Mouse (Mus musculus): Measurements from ENCODE around the gene Grm8.

The Grm8 gene

DNA sequence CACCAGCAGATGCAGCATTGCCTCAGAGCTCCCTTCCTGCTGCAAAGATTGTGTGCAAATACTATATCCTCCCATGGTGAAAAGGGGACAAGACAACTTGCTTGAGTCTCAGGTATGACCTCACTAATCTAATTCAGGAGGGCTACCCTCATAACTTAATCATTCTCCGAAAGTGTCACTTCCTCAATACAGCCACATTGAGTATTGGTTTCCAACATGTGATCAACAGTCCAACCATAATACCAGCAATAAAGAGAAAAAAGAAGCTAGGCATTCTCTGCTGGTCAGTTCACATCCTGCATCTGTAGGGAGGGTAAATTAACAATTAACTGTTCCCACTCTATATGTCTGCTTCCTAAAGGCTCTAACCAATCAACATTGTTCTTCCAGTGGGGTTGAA, 94.2 kb downstream of the Grm8 start:
- DNase-seq (ENCODE audit: low spot score in 2 of 2), result no peak

DNA sequence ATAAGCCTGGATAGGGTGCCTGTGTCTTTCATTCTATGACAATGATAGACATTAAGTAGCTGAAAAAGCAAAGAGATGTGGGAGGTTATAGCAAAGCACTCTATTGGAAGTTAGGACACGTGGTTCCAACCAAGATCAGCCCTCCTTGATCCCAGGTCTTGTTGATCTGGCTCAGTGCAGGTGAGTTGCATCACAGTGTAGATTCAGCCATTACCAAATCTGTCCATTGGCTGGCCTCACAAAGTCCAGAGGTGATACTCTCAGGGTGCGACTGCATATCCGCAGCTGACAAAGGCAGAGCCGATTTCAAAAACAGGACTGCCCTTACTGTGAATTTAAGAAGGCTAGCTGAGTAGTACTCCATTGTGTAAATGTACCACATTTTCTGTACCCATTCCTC, 103.0 kb downstream of the Grm8 start:
- DNase-seq (ENCODE audit: low spot score in 2 of 2), result no peak

DNA sequence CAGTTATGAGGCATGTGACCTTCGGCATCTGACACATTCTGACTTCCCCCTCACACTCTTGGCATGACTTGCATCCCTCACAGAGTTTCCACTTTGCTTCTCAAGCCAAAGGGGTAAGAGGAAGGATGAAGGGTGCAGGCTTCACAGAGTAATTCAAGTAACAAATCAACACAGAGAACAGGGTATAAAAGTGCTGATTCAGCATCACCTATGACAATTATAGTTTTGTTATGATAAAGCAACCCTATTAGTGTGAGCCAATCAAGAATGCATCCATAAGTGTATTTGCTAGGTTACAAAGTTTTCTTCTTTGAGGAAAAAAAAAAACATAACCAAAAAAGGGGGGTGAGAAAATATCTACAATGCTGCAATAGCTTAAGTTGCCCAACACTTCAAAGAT, 117.3 kb downstream of the Grm8 start:
- no peak for DNase-seq (ENCODE audit: low spot score in 2 of 2)

DNA sequence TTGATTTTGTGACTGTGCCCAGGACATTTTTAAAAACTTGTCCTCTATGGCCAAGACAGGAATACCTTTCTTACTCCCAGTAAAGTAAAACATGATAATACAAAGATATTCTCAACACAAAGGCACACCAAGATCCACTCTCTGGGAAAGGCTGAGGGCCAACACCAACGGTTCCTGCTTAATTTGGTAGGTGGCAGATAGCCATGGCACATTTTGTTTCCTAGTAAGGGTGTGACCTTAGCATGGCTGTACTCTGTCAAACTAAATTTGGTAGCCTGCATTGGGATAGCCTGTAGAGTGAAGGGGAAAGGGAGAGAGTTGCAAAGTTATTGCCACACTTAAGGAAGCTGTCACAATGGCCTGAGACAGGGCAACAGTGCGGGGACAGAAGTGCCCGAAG, 128.0 kb downstream of the Grm8 start:
- DNase-seq (ENCODE audit: low spot score in 2 of 2), result no peak

DNA sequence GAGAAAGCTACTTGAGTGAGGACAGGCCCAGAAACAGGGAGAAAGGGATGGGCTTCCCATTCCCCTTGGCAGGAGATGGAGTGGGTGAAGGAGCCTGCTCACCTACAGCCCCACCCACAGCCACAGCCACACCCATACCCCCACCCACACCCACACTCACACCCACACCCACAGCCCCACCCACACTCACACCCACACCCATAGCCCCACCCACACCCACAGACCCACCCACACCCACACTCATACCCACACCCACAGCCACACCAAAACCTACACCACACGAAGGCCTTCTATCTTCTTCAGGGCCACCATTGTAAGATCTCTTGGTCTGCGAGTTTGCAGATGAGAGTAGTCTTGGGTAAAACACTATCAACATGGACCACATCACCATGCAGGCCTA, 137.7 kb downstream of the Grm8 start:
- DNase-seq (ENCODE audit: low spot score in 2 of 2), result no peak

DNA sequence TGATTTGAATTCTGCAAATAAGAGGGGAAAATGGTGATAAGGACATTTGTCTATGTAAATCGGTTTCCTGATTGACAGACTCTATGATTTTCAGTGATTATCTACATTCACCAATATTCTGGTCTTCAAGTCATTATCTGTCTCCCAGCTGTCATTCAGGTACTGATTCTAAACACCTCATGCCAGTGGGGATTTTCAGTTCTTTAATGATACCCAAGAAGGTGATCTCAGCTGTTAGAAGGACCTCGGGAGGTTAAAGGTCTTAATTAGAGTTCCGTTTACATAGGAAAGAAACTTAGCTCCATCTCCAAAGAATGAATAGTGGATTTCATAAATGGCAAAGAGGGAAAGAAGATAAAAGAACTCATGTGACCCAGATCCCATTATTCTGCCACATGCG, 143.7 kb downstream of the Grm8 start:
- no peak for DNase-seq (ENCODE audit: low spot score in 2 of 2)

DNA sequence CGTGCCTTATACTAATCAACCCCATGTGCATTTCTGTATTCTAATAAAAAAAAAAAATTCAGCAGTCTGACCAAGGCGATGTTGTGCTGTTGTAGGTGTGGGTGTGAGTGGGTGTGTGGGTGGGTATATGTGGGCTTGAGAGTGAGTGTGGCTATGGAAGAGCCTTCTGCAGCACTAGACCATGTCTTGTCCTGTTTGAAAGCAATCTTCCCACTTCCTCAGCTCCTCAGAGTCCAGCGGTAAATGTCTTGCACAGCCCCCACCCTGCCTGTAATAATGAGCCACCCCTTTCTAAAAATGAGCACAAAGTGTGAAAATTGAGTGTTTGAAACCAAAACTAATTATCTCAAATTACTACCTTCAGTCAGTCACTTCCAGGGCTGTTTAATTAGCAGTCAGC, 152.4 kb downstream of the Grm8 start:
- DNase-seq (ENCODE audit: low spot score in 2 of 2), result no peak

DNA sequence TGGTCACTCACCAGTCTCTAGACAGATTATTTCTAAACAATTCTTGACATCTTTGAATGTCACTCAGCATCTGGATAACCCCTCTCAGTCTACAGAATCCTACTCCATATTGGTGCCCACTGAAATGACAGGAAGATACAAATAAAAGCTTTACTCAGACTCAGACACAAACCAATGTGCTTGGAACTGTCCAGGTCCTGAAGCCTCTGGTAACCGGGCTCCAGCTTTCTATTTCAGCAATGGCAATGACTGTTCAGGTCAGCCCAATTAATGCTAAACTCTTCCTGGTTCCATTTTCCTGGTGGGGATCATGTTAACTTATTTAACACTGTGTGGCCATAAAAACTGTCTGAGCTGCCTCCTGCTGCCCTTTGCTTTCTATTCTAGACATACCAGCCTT, 153.0 kb downstream of the Grm8 start:
- DNase-seq (ENCODE audit: low spot score in 2 of 2), result no peak

DNA sequence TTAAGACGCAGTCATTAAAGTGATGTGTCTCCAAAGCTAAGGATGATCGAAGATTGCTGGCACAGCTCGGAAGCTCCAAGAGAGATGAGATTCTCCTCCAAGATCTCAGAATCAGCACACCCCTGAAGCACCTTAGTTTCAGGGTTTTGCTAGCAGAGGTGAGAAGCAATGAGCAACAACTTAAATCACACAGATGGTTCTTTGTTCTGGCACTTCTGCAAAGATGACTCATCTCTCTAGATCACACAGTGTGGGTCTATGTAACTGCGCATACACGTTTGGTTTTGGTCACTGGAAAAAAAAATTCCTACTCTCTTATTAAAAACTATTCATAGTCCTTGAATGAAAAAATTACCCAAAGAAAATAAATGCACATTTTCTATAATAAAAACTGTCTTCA, 157.6 kb downstream of the Grm8 start:
- peak; percentile 3 to 30 for DNase-seq (ENCODE audit: low spot score in 2 of 2)

DNA sequence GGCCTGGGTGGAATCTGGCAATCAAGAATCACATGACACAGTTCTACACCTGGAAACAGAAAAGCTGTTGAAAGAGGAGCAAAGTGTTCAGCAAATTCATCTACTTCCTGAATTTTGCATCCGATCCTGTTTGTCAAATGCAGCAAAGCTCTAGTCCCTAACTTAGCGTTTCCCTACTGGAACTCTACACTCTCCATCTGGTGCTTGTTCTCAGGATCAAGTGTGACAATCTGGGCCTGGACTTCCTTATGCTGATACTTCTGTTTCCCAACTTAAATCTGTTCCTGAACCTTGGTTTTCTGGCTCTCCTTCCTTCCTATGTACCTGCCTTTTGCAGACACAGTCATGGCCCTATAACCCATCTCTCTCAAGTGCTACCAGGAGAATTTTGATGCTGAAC, 166.1 kb downstream of the Grm8 start:
- DNase-seq (ENCODE audit: low spot score in 2 of 2), result peak in 1 of 2 experiments; percentile 35

DNA sequence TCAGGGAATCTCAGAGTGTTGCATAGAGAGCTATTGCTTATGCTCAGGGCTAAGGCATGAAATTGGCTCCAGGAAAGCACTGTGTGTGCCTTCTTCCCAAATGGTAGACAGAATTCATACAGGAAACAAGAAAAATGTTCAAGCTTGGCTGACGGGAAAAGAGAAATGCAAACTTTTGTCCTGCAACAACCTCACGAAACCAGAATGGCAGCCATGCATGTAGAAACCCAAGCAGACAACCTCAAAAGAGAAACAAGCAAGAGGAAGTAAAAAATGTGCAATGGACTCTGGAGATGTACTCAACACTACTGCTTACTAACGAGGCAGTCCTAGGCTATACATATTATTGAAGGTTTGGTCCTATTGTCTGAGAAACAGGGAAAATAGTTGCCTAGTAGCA, 167.9 kb downstream of the Grm8 start:
- no peak for DNase-seq (ENCODE audit: low spot score in 2 of 2)

DNA sequence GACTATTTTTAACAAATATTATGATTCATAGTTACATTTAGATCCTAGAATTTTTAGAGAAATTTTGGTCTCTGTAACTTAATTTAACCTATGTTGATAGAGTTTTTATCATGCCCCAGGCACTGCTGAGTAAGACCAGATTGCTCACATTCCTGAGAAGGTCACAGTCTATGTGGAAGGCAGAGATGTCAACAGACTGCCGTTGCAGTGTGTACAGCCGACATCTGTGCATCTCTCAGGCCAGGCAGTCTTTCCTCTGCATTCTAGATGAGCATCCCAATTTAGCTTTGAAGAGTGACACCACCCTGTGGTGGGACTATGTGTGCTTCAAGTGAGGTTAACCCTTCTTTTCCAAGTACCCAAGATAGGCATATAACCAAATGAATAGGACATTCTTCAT, 169.7 kb downstream of the Grm8 start:
- peak; percentile 5 to 24 for DNase-seq (ENCODE audit: low spot score in 2 of 2)

DNA sequence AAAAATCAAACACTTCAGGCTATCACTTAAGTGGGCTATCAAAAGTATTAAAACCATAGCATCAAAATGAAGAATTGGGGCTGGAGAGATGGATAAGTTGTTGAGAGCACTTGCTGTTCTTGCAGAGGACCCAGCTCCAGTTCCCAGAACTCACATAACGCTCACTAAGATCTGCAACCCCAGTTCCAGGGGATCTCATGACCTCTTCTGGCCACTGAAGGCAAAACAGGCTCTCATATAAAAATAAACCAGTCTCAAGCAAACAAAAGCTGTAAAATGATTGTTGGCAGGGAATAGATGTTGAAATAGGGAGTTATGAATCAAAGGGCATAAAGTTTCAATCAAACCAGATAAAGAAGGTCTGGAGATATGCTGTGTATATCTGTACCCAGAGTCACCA, 171.1 kb downstream of the Grm8 start:
- DNase-seq (ENCODE audit: low spot score in 2 of 2), result no peak

DNA sequence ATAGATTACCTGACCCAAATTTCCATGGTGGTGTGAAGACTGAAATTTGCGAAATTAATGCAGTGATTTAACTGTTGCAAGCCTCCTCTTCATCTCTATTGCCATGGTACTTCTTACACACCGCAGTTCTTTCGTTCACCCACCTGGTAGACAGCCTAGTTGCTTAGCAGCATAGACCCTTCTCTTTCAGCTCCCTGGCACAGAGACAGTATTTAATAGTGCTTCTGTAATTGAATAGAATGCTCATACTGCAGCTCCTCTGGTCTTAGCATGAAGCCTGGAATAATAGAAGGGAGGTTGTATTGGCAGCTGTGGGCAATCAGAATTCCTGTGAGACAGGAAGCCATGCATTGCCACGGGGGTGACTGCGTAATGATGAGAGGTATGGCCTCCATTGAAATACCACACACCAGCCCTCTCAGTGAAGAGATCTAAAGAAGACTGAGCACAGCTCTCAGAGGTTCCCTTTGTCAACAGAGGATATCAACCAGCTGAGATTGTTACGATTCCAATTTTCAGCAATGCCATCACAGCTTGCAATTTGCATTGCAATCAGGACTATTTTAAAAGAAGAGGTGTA, 178.6 kb downstream of the Grm8 start:
- DNase-seq (ENCODE audit: low spot score in 2 of 2), result no peak

DNA sequence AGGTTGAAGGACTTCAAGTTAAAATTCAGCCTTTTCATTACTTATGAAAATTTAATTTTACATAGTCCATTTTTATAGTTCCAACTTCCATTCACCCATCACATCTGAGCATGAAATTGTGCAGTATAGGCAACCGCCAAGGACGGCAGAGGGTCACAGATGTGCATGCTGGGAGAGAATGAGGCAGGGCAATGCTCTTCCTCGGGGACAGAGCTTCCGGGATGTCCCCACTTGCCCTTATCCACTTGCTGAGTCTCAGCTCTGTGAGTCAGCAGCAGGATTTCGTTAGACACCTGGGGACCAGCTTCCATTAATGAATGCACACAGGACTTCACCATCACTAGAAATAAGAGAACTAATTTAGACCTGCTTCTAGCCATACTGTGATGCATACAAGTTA, 183.5 kb downstream of the Grm8 start:
- DNase-seq (ENCODE audit: low spot score in 2 of 2), result no peak

DNA sequence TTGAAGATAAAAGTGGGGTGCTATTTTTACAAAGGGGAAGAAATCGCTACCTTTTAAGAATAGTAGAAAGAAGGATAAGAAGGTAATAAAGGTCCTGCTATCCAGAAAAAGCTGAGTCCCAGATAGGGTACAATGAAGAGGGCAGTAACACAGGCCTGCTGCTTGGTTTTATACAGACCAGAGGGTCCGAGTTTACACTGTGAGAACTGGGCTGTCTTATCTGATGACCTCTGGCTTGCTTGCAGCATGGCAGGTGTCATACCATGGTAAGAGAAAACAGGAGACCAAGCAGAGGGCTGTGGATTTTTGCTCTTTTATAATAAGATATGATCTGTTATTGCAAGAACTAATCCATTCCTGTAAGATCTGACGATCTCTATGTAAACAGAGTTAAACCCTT, 206.9 kb downstream of the Grm8 start:
- no peak for DNase-seq (ENCODE audit: low spot score in 2 of 2)

DNA sequence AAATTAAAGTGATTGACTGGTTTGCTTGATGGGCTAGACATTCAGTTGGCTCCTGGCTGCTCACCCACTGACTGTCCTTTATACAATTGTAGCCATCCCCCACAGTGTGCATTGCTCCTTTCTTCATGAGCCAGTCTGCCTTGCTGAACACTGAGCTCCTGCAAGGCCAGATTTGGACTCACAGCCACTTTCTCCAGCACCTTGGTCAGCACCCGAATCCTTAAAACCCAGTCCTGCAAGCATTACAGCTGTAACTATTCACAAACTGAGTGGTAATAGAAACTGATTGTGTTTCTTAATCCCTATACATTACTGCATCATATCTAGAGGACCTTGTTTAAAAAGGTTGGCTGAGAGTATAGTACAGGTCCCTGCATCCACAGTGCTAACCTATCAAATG, 221.7 kb downstream of the Grm8 start:
- DNase-seq (ENCODE audit: low spot score in 2 of 2), result no peak

DNA sequence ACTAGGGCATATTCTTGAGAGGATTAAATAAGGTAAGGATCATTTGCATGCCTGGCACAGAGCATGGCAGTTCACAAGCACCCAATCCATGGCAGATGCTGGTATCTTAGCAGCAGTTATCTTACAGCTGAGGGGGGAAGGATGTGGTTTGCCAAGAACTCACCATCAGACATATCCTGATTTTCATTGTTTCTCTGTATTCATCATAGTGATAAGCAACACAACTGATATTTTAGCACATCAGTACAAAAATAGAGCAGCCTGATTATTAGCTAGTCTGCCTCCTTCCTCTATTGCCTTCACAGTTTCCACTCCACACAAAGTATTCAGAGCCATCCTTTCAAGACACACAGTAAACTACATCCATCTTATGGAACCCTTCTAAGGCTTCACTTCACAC, 230.6 kb downstream of the Grm8 start:
- no peak for DNase-seq (ENCODE audit: low spot score in 2 of 2)

DNA sequence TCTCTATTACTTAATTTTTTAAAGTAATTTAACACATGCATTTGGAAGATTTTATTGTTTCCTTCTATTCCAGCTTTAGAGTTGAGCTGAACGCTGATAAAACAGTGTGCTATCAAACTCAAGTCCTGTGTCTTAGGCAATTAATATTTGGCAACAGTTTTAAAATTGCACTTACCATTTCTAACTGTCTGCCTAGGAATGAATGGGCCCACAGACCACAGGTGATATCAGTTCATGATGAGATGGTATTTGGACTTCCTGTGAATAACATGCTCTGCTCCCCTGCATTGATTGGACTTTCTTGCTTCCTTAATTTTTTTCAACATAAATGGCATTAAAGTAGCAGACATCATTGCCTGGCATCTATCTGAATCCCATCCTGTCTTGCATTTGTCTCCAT, 232.8 kb downstream of the Grm8 start:
- no peak for DNase-seq (ENCODE audit: low spot score in 2 of 2)

DNA sequence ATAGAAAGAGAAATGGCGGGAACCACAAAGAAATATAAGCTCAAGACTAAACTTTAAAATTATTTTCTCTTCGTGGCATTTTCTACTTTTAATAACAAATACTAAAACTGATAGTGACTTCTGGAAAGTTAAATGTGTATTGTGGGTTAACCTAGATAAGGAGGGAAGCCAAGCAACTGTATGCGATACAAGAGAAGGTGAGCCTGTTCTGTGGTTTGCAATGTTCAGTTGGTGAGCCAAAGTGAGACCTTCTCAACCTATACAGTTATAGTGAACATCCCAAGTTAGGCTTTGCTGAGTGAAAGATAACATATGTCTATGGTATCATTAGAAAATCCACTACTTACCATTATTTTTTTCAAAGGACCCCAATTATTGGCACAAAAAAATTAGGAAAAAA, 233.6 kb downstream of the Grm8 start:
- no peak for DNase-seq (ENCODE audit: low spot score in 2 of 2)

DNA sequence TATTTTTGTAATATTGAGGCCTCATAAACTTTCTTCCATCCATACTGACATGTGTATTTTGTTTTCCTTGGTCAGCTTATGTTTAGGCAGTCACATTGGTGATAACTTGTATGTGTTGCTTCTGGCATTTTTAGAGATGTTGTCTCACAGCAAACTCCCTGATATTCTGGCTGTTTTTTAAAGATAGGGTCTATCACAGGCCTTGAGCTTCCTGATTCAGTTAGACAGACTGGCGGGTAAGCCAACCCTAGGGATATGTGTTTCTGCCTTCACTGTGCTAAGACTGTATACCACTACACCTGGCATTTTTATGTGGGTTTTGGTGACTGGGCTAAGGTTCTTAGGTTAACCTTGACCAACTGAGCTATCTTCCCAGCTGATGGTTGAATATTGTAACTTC, 239.8 kb downstream of the Grm8 start:
- no peak for DNase-seq (ENCODE audit: low spot score in 2 of 2)

DNA sequence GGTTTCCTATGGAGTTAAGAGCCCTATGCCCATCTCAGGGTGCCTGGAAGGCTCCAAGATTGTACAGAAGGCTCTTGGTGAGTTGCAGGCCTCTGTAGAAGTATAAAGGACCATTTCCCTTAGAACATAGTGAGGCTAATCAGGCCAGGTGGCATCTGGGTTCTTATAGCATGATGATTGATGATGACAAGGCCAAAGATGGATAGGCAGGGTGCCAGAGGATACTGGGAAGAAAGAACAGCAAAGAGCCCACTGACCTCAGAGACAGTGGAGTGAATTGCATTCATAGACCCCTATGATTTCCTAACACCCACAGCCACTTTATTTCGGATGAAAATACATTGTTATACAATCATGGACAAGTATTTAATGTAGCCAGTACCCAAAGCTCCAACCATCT, 242.1 kb downstream of the Grm8 start:
- DNase-seq (ENCODE audit: low spot score in 2 of 2), result no peak

DNA sequence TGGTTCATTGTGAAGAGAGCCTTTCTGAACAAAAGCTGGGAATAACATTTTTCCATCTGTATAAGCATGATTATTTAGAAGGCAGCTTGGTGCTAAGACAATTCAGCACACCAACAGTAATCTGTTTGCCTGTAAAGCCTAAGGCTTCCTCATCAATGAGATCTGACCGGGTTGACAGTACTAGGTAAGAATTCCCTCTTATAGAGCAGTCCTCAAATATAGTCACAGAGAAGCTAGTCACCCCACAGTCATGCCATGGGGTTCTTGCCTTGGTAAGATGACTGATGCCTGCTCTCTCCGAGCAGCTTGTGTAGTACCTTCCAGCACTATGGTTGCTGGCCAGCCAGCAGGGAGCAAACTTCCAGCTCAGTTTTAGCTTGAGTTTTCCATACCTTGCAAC, 246.6 kb downstream of the Grm8 start:
- no peak for DNase-seq (ENCODE audit: low spot score in 2 of 2)

DNA sequence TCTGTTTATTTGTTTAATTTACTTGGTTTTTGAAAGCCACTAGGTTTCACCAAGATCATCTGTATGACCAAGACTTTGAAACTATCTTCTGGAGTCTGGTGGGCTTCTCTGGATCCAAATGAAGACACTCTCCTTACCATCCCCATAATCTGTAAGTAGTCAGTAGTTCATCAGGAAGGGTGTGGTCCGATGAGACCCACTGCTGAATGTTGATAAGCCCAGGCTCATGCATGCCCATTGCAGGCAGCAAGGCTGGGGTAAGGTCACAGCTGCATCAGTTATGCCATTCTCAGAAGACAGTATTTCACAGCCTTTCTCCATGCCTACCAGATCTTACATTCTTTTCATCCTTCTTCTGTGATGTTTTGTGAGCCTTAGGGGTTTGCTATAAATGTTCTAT, 247.1 kb downstream of the Grm8 start:
- no peak for DNase-seq (ENCODE audit: low spot score in 2 of 2)

DNA sequence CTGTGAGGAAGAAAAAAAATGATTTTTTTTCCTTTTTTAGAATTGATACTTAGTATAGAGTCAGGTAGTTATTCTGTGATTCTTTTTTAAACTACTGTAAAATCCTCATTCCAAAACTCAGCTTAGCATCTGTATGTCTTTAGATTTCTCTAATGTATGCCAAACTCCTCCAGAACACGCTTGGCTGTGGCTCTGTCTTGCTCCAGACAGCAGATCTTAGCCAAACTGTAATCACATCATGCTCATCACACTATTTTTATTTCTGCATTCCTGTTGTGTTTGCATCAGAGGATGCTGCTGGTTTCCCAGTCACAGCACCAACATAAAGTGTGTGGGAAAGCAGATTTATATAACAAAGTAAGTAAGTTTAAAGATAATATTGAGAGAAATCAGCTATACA, 249.2 kb downstream of the Grm8 start:
- DNase-seq (ENCODE audit: low spot score in 2 of 2), result peak in 1 of 2 experiments; percentile 22
